Mouse (Mus musculus) ZHBTc4 (cell line): ENCODE results near the gene Isx.
A peak's percentile ranks its signal among the peaks of the same experiment; 100 is the strongest.

ENCODE experiments used
- DNase-seq: peaks from one replicate; pipeline ENCODE4 v3.0.0-alpha.2; 2011; ENCODE audit warnings: low read depth, low spot score

The Isx gene

GRCm38 (mm10) chr8:74872940-74873339 lies at the start of gene Isx:
Isx (plus strand) TSS chr8:74873173.
- DNase-seq, result no peak

- DNase-seq, result no peak
Measured at GRCm38 (mm10) chr8:74827689-74828088, 45.3 kb upstream of the Isx start.

GRCm38 (mm10) chr8:74831322-74831721 lies 41.7 kb upstream of the Isx start:
- DNase-seq, result no peak

GRCm38 (mm10) chr8:74834246-74834645 lies 38.7 kb upstream of the Isx start:
- no peak for DNase-seq

GRCm38 (mm10) chr8:74847376-74848048 lies 25.5 kb upstream of the Isx start:
- DNase-seq, result peak; percentile 63

GRCm38 (mm10) chr8:74848707-74849106 lies 24.3 kb upstream of the Isx start:
- no peak for DNase-seq

- no peak for DNase-seq
Measured at GRCm38 (mm10) chr8:74850971-74851370, 22.0 kb upstream of the Isx start.

- peak; percentile 60 for DNase-seq
Measured at GRCm38 (mm10) chr8:74851837-74852236, 21.1 kb upstream of the Isx start.

- DNase-seq, result peak; percentile 30
Measured at GRCm38 (mm10) chr8:74853488-74853887, 19.5 kb upstream of the Isx start.

GRCm38 (mm10) chr8:74854786-74855185 lies 18.2 kb upstream of the Isx start:
- DNase-seq, result no peak

- DNase-seq, result no peak
Measured at GRCm38 (mm10) chr8:74855341-74855740, 17.6 kb upstream of the Isx start.

- no peak for DNase-seq
Measured at GRCm38 (mm10) chr8:74859241-74859640, 13.7 kb upstream of the Isx start.

- DNase-seq, result no peak
Measured at GRCm38 (mm10) chr8:74860449-74860848, 12.5 kb upstream of the Isx start.

GRCm38 (mm10) chr8:74862598-74862997 lies 10.4 kb upstream of the Isx start:
- no peak for DNase-seq

GRCm38 (mm10) chr8:74870346-74870949 lies 2.5 kb upstream of the Isx start:
- no peak for DNase-seq

- no peak for DNase-seq
Measured at GRCm38 (mm10) chr8:74871686-74872085, 1.3 kb upstream of the Isx start.

GRCm38 (mm10) chr8:74872151-74872823 lies 686 bp upstream of the Isx start:
- DNase-seq, result no peak

GRCm38 (mm10) chr8:74874565-74874964 lies 1.6 kb downstream of the Isx start:
- DNase-seq, result no peak

- DNase-seq, result no peak
Measured at GRCm38 (mm10) chr8:74878637-74879036, 5.7 kb downstream of the Isx start.

GRCm38 (mm10) chr8:74888763-74889162 lies 15.8 kb downstream of the Isx start:
- DNase-seq, result no peak

- DNase-seq, result no peak
Measured at GRCm38 (mm10) chr8:74891030-74891429, 18.1 kb downstream of the Isx start.

- DNase-seq, result no peak
Measured at GRCm38 (mm10) chr8:74896302-74896701, 23.3 kb downstream of the Isx start.

- DNase-seq, result no peak
Measured at GRCm38 (mm10) chr8:74897315-74897714, 24.3 kb downstream of the Isx start.
